Mouse (Mus musculus) CD4-positive helper T cell, adult 2 months (primary cell): ENCODE measurements around the gene Kbtbd12.

Experiments used
- DNase-seq: peaks from one replicate; pipeline ENCODE4 v3.0.0-alpha.2; 2012; ENCODE audit warnings: low read depth, missing footprints, low spot score

The Kbtbd12 gene

DNA sequence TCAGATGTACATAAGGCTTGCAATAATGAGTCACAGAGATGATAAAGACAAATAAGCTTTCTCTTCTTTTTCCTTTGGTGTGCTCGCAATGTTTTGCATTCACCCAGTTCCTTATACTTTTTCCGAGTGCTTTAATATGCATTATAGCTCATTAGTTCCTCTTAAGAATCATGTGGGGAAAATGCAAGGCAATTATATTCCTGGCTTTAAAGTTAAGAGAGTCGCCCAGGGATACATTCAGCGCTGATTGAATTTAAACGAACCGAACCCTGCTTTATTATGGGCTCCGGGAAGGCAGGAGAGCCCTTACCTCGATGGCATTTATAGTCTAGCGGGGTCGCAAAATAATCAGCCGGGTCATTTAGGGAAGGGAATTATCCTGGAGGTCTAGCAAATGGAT lies 10.8 kb downstream of the Kbtbd12 start:
- DNase-seq, result no peak

DNA sequence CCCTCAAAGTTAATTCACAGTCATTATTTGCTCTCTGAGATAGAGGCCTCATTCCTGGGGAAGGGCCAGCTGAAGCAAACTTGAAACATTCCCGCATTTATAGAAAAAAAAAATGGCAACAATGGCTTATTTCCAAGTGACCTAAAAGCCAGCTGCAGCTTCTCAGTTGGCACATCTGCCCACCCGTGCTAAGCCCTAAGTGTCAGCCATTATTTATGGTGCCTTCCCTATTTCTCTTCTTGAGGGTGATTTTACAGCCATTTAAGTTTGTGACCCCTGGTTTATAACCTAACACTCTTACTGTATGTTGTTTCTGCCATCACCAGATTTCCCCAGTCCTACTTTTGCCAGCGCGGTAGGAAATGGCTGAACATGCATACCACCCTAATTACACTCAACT lies 11.3 kb downstream of the Kbtbd12 start:
- DNase-seq, result no peak

DNA sequence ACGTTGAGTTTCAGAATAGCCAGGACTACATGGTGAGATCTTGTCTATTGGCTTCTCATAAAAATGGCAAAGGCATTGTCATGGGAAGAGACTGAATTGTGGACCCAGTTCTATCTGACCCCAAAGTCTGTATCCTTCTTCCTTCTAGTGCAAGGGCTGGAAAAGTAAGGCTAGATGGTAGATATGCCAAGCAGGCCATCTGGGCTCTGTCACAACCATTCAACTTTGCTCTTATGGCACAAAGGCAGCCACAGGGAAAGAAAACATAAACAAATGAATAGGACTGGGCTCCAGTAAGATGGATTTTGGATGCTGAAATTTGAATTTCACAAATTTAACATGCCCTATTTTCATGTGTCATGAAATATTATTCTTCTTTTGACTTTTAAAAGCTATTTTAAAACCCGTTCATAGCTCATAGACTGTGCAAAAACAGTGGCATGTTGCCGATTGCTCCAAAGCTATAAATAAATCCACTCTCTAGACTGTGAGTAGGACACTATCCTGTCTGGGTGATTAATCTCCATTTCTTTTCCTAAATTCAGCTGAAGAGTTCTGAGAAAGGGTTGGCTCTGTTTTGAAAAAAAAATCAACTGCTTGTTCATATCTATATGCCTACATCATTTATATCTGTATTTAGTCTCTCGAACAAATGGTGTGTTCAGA lies 15.8 kb downstream of the Kbtbd12 start:
- no peak for DNase-seq

DNA sequence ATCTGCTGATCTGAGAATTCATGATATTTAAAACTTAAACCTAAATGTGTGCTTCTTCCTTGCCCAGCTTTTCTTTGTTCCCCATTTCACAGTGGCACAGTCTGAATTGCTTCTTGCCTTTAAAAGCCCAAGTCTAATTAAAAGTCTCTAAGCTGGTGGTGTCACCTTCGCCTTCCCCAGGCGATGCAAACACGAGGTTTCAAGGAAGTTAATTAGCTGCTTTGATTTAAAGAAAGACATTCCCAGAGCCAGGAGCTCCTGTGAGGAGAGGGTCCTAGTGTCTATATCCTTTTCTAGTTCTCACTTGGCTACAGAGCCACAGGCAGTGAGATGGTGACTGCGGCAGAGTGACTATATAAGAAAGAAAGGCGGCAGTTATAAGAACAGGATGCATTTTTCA lies 18.2 kb downstream of the Kbtbd12 start:
- DNase-seq, result no peak

DNA sequence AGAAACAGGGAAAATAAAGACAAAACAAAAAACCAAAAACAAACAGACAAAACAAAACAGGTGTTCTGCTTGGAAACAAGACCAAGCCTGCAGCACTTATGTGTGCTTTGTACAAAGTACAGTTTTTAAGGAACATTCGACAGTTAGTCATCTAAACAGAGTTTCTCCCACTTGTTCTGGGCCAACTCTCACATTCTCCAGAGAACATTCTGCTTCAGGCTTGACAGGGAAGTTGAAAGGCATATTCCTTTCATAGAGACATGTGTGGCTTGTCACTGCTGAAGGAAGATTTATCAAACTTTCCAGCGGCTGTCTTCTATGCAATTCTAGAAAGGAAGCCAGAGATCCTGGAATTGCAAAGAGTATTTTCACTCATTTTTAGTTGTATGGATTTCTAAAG lies 22.4 kb downstream of the Kbtbd12 start:
- no peak for DNase-seq

DNA sequence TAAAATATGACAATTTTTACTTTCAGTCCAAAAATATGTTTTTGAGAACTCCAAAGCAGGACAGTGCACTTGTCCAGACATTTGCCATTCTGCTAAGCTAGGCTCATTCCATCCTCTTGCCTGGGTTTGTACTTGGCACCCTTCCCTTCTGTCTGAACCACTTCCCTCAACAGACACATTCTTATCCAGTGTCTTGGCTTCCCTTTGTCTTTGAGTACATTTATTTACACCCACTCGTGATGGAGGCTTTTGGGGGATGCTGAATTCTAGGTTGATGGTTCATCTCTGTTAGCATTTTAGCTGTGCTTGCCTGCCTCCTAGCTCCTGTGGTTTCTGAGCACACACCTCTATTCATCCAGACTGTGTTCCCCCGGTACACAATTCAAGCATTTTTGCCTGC lies 31.3 kb downstream of the Kbtbd12 start:
- no peak for DNase-seq

DNA sequence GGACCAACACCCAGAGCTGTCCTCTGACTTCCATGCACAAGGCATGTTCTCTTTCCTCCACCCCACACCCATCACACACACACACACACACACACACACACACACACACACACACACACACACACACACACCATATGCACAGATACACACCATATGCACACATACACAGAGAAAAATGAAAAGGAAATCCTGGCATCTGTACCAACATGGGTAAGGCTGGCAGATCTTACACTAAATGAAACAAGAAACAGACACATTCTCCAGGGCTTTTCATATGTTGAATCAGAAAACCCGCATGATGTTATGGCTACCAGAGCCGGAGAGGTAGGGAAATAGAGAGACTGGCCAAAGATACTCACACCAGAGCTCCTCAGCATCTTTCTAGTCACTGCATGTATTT lies 32.0 kb downstream of the Kbtbd12 start:
- no peak for DNase-seq

DNA sequence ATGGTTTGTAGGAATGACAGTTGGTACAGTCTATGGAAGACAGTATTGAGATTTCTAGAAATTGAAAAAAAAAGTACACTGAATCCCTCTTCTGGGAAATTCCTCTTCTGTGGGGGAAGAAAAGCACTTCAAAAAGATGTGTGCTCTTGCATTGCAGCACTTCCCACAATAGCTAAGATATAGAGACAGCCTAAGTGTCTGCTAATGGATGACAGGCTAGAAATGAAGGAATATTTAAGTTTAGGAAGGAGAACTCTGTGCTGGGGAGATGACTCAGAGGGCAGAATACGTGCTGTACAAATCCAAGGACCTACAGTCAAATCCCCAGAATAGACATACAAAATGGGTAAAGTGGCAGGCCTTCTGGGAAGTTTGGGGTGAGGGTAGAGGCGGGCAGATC lies 32.5 kb downstream of the Kbtbd12 start:
- no peak for DNase-seq

DNA sequence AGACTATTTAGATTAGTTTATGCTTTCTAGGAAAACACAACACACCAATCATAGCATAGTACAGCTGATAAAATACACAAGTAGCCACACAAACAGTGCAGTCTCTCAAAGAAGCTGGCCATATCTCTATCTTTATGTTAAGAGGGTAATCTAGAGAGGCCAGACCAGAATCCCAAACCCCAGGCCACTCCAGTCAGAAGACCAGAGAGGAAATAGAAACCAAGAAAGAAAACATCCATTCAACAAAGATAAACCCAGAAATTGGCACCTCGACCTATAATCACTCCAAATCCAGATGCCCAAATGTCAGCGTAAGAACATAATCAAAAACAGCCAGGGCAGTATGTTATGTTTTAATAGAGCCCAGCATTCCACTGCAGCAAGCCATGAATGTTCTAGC lies 41.6 kb downstream of the Kbtbd12 start:
- DNase-seq, result no peak

DNA sequence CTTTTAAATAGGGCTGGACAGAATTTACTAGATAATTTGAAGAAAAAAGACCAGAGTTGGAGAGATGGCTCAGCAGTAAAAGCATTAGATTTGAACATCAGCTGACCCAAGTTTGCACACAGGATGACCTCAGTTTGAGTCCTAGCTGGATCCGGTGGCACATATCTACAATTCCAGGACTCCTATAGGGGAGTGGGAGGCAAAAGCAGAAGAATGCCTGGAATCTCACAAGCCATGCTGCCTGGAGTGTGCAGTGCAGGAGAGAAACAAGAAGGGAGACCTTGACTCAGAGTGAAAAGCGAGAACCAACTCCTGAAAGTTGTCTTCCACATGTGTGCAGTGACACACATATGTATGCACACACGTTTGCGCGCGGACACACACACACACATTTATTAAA lies 45.4 kb downstream of the Kbtbd12 start:
- no peak for DNase-seq

DNA sequence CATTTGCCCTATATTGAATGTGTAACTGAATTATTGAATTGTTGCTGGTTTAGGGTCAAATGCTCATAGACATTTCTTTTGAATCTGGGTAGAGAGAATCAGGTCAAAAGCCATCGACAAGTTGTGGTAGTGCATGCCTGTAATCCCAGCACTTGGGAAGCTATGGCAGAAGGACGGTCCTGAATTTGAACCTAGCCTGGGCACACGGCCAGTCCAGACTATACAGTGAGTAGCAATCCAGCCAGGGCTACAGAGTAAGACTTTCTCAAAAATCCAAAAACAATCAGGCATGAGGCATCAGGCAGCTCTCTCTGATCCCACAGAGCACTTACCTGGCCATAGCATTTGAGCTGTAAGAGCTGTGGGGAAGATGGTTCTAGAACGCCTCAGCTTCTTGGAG lies 47.5 kb downstream of the Kbtbd12 start:
- no peak for DNase-seq

DNA sequence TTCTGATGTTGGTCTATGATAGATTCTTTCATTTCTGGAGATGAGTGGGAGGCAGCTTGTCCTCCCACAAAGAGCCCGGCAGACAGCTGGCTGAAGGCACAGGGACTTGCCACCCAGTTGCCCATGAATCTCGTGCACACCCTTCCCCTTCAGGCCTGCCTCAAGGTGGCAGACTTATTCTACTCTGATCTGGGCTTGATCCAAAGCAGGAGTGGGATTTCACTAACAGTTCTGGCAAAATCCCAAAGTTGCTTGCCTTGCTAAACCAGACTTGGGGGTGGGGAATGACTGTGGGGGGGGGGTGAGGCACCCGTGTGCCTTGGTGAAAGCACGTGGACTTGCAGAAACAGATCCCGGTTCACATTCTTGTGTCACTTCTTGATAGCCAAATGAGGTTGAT lies 48.2 kb downstream of the Kbtbd12 start:
- no peak for DNase-seq

DNA sequence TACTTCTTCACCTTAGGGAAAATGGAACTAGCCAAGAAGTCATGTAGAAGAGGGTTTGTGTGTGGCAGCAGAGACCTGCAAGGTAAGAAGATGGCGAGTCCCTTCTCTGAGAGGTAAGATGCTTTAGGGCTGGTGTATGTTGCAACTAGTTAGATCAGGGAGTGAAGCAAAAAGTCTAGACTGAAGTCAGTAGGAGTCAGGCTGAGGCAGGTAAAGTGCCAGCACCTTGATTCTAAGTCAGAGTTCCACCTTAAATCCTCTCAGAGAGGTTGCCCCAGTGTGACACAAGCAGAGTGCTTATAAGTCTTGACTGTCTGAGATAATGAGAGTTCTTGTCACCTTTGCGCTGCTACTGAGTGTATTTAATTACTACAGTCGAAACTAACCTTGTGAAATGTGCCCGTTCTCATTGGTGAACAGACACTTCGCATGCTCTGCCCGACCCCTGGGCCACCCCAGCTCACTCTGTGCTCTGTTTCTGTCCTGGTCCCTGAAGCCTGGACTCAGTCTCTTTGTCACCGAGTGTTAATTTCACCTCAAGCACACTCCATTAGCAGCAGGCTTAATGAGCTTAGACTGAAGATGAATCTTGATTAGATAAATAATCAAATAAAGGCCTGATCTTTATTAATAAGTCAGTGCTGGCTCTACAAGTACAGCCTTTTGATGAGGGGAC lies 49.0 kb downstream of the Kbtbd12 start:
- DNase-seq, result no peak

DNA sequence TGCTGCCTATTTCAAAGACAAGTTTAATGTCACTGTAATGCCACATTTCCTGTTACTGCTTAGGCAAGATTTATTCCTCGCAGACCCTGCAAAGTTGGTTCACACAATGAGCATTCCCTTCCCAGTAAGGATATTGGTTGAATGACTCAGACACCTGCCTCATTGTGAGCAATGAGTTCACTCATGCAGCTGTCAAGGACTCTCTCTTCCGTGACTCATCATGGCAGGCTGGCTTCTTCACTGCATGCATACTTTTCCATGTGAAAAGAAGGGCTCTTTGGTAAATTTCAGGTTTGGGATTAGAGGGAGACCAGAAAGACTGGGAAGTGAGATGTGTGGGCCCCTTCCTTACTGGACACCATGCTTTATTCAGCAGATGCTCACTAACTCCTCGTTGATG lies 50.7 kb downstream of the Kbtbd12 start:
- no peak for DNase-seq

DNA sequence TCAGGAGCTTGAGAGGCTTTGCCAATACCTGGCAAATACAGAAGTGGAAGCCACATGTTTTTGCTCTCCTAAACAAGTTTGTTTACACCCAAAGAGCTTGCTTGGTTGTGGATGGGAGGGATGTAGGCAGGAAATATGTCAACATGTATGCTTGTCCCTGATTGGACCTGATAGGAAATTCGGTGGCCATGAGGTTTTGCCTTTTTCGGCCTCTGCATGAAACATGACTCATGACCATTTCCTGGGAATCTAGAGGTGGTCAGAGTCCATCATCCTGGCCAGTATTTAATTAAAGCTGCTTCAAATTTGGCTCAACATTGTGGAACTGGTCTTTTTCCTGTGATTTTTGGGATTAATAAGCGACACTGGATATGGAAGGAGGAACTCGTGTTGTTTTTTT lies 53.8 kb downstream of the Kbtbd12 start:
- no peak for DNase-seq

DNA sequence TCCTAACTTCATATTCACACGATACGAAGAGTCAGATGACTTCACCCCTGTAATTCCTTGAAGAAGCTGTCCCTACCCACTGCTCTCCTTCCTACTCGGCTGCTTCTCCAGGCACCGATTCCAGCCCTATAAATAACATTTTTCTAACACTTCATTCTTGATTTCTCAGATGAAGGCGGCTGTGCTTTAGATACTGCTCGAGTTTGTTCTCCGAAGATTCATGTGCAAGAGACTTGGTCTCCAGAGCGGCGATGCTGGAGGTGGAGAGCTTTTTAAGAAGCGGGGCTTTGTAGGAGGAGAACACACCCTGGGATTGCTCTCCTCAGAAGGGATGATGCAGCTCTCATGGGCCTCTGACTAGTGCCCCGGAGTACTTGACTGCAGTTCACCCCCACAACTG lies 61.3 kb downstream of the Kbtbd12 start:
- no peak for DNase-seq

DNA sequence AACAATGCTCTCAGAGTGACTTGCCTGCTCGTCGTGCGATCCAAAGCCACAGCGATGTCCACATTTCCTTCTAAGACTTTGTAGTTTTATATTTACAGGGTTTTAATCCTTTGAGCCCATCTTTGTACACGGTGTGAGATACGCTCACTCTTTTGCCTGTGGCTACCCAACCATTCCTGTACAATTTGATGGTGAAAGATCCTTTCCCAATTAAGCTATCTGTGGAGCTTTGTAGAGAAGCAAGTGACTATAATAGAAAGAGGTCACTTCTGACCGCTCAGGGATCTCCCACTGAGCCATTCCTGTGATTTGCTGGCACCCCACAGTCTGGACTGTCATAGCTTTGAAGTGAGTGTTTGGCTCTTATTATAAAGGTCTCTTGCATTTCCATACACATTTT lies 71.1 kb downstream of the Kbtbd12 start:
- no peak for DNase-seq

DNA sequence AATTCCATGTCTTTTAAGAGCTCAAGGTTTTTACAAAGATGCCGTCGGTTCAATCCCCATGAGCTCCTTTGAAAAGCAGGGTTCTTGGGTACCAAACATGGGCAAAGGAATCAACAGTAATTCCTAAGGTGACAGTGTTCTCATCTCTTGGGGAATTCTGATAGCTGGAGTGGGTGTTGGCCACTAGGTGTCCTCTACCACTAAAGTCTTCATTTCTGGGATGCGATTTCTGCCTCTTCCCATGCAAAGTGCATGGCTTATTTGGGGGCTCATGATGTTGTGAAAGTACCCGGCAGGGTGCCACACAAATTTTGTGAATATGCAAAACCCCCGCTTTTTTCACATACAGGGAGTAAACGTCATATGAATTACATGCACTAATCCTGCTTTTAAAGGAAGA lies 72.7 kb downstream of the Kbtbd12 start:
- no peak for DNase-seq

DNA sequence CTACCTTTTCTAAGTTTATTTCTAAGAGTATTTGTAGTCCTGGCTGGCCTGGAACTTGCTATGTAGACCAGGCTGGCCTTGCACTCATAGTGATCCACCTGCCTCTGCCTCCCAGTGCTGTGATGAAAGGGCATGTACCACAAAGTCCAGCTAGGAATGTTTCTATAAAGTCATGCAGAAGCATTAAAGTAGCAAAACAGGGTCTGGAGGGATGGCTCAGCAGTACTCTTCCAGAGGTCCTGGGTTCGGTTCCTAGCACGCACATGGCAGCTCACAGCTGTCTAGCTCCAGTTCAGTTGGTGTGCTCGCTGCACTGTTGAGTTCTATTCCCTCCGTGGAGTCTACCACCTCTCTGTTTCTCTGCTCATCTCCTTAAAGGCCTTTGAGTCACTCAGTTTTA lies 77.6 kb downstream of the Kbtbd12 start:
- no peak for DNase-seq

DNA sequence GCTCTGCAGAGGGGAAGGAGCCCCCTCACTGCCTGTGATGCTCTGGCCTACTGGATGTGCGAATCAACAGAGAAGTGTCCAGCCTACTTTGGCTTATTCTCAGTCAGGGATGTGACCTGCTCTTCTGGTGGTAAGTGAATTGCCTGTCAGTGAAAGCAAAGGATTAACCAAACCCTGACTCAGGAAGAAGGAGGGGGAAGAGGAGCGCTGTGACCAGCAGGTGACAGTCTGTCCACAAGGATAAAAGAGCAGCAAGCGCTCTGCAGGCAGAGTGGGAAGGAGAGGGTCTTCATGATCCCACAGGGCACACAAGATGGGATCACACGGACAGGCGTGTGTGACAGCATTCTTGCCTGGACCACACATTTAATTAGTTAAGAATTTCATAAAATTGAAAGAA lies 78.1 kb downstream of the Kbtbd12 start:
- no peak for DNase-seq

DNA sequence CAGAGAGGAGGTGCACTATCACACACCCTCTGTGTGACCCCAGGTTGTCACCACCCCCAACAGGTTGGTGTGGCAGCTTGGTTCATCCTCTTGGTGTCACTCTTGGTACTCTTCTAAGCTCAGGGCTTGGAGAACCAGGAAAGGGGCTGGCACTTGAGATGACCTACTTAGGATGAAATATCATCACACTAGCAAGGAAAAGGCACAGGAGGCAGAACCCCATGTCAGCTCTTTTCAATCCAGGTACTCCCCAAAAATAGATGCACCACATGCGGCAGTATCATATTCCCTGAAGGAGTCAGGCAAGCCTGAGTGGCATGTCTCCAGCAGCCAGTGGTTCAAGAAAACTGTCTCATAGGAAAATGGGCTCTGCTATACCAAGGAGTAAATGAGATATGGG lies 79.7 kb downstream of the Kbtbd12 start:
- DNase-seq, result no peak

DNA sequence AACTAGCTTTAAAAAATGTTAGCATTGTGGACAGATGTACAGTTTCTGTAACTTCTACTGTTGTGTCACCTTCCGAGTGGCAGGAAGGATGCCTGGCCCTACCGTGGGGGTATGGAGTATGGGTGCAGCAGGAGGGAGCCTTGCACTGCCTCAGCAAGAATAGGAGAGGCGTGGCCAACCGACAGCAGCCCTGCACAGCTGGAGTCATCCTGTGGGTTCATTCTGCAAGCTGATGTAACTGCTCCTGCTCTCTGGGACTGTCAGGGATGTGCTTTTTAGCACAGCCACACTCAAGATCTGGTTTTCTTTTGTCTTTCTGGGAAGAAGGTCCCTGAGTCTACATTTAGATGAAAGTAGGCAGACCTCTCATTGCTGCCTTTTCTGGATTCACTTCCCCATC lies 80.2 kb downstream of the Kbtbd12 start:
- no peak for DNase-seq

DNA sequence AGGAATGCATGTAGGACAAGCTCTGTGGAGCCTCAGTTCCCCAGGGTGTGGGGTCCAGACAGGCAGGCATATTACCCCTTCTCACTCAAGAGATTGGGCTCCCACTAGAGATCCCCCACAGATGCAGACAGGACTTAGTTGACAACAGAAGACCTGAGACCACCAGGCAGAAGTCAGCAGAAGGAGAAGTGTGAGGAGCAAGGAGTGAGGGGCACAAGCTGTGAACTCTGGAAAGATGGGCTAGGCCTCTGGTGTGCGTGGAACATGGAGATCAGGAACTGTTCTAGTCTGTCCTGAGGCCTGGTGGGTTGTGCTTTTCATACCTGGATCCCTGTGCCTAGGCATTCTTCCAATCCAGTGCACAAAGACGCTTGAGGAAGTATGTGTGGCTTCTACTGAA lies 87.8 kb downstream of the Kbtbd12 start:
- DNase-seq, result no peak
